Mouse (Mus musculus): ENCODE data around the gene Elf2.
A peak's percentile ranks its signal among the peaks of the same experiment; 100 is the strongest.

The Elf2 gene

GRCm38 (mm10) chr3:51340552-51341267 is at the start of gene Elf2:
TSS of gene Elf2 (minus strand) at chr3:51340663.
- peak; percentile 88 to 89 for DNase-seq

GRCm38 (mm10) chr3:51388904-51389303 is 48.4 kb upstream of the Elf2 start:
- DNase-seq, result no peak

GRCm38 (mm10) chr3:51387868-51388381 is 47.5 kb upstream of the Elf2 start:
- no peak for DNase-seq

- no peak for DNase-seq
Observed at GRCm38 (mm10) chr3:51387134-51387451, 46.6 kb upstream of the Elf2 start.

GRCm38 (mm10) chr3:51386441-51387133 is 46.1 kb upstream of the Elf2 start:
- no peak for DNase-seq

GRCm38 (mm10) chr3:51383409-51383808 is 42.9 kb upstream of the Elf2 start:
- DNase-seq, result no peak

- DNase-seq, result no peak
Observed at GRCm38 (mm10) chr3:51380660-51381014, 40.2 kb upstream of the Elf2 start.

GRCm38 (mm10) chr3:51379786-51380659 is 39.6 kb upstream of the Elf2 start:
- no peak for DNase-seq

- no peak for DNase-seq
Observed at GRCm38 (mm10) chr3:51378665-51378946, 38.1 kb upstream of the Elf2 start.

GRCm38 (mm10) chr3:51377878-51378664 is 37.6 kb upstream of the Elf2 start:
- peak; percentile 27 to 31 for DNase-seq

- DNase-seq, result peak; percentile 71 to 72
Observed at GRCm38 (mm10) chr3:51375307-51376265, 35.1 kb upstream of the Elf2 start.

GRCm38 (mm10) chr3:51373544-51373943 is 33.1 kb upstream of the Elf2 start:
- DNase-seq, result no peak

- DNase-seq, result no peak
Observed at GRCm38 (mm10) chr3:51372883-51373282, 32.4 kb upstream of the Elf2 start.

GRCm38 (mm10) chr3:51371826-51372225 is 31.4 kb upstream of the Elf2 start:
- DNase-seq, result no peak

- DNase-seq, result no peak
Observed at GRCm38 (mm10) chr3:51368011-51368410, 27.5 kb upstream of the Elf2 start.

GRCm38 (mm10) chr3:51366926-51367325 is 26.5 kb upstream of the Elf2 start:
- no peak for DNase-seq

GRCm38 (mm10) chr3:51365517-51365882 is 25.0 kb upstream of the Elf2 start:
- DNase-seq, result no peak

- peak; percentile 77 to 80 for DNase-seq
Observed at GRCm38 (mm10) chr3:51364703-51365516, 24.4 kb upstream of the Elf2 start.

GRCm38 (mm10) chr3:51361066-51361465 is 20.6 kb upstream of the Elf2 start:
- DNase-seq, result no peak

- no peak for DNase-seq
Observed at GRCm38 (mm10) chr3:51359558-51360307, 19.3 kb upstream of the Elf2 start.

All from B cell, adult 2 months (primary cell).